Mouse (Mus musculus): ENCODE measurements around the gene Esrrg. TPM values are rescaled to one million over a fixed set of nuclear protein-coding genes. Genes with fewer than 3 reads are reported as not detected.

The Esrrg gene
- polyA plus RNA-seq, 1 experiment from 2014 or later: 34.2 TPM

- Histone ChIP-seq H3K9me3 (replicated peaks; ENCODE audit: control insufficient read depth, low read length) (no peaks in the 10 kb centered on the region), H3K27me3 (ENCODE audit: control insufficient read depth, insufficient read depth, low read length) (no peaks in the 10 kb centered on the region), H3K4me1 (ENCODE audit: control insufficient read depth, insufficient read depth, low read length) (no peaks in the 10 kb centered on the region), H3K36me3 (ENCODE audit: control insufficient read depth, insufficient read depth, low read length) (no peaks in the 10 kb centered on the region), H3K9ac (ENCODE audit: low read depth, low read length) (no peak overlapping the region), H3K4me2 (no peak overlapping the region), H3K4me3 (ENCODE audit: low read depth, low read length) (no peak overlapping the region), H3K27ac (ENCODE audit: low read depth, low read length) (no peak overlapping the region)
- ATAC-seq (replicated peaks; ENCODE audit: insufficient number of reproducible peaks, low FRiP score, low TSS enrichment): no peak
- WGBS (ENCODE audit: insufficient replicate concordance): 74% methylated on average over 6 of the region's 6 CpGs
Observed at GRCm38 (mm10) chr1:188207421-188207820, 598.8 kb downstream of the Esrrg start.

GRCm38 (mm10) chr1:188209025-188209424, 600.4 kb downstream of the Esrrg start:
- WGBS (ENCODE audit: insufficient replicate concordance): 86% methylated on average over 1 of the region's 1 CpGs
- no peak overlapping the region for H3K4me2 ChIP-seq

DNA sequence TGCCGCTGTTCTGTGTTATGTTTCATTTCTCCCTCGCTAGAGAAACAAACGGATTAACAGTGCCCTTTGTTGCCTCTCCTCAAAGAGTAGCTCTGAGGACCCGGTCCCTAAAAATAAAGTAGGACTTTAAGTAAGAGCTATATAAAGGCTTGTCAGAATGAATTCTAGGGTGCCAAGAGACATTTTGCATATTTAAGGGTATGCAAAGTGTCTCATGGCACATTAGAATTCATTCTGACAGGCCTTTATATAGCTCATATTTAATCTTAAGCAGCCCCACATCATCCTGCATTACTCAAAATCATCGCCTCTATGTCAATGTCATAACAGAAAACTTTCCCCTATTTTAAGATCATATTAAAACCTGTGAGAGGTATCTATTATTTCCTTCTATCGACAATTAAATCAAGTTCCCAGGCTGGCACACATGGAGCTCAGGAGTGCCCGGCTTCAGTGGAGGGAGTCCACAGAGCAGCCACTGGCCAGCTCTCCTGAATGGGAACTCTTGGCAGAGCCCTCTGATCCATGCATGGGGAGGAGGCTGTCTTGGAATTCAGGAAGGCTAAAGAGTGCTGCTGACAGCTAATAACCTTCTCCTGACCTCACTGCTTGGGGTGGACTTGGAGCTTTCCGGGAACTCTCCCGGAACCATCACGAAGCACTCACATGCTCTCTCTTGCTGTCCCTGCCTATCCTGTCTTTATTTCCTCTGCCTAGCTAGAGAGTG, 606.5 kb downstream of the Esrrg start:
- no peaks in the 10 kb centered on the region for H3K36me3 ChIP-seq (ENCODE audit: control insufficient read depth, insufficient read depth, low read length)
- no peak for ATAC-seq (replicated peaks; ENCODE audit: insufficient number of reproducible peaks, low FRiP score, low TSS enrichment)

More at GRCm38 (mm10) chr1:188209025-188209424, 600.4 kb downstream of the Esrrg start:
- Histone ChIP-seq H3K9ac (ENCODE audit: low read depth, low read length) (no peak overlapping the region), H3K9me3 (replicated peaks; ENCODE audit: control insufficient read depth, low read length) (no peaks in the 10 kb centered on the region), H3K36me3 (ENCODE audit: control insufficient read depth, insufficient read depth, low read length) (no peaks in the 10 kb centered on the region), H3K27me3 (ENCODE audit: control insufficient read depth, insufficient read depth, low read length) (no peaks in the 10 kb centered on the region), H3K4me1 (ENCODE audit: control insufficient read depth, insufficient read depth, low read length) (no peaks in the 10 kb centered on the region), H3K27ac (ENCODE audit: low read depth, low read length) (no peak overlapping the region), H3K4me3 (ENCODE audit: low read depth, low read length) (no peak overlapping the region)
- ATAC-seq (replicated peaks; ENCODE audit: insufficient number of reproducible peaks, low FRiP score, low TSS enrichment): no peak

DNA sequence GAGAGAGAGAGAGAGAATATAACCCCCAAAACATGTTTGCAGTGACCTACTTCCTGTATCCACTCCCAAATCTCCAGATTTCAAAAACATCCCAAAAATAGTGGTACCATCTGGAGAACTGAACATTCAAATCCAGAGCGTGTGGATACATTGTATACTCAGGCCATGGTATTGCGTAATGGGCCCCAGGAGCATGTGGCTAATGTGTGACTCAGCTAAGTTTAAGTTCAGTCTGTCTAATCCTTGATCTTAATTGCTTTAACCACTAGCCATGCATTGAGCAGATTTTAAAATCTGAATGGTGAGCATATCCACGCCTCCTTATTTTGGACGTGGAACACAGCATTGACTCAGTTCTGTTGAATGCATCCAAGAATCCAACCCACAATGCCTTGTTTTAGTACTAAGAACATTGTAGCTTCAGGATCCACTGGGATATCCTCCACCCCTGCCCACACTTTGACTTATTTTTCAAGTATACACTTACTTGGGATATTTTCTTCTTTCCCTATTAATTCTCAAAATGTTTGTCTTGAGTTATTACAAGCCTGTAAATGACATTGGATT, 612.7 kb downstream of the Esrrg start:
- 75% methylated on average over 4 of the region's 4 CpGs for WGBS (ENCODE audit: insufficient replicate concordance)
- H3K27ac ChIP-seq (ENCODE audit: low read depth, low read length): no peak overlapping the region

More for the DNA sequence above, 606.5 kb downstream of the Esrrg start:
- Histone ChIP-seq H3K9me3 (replicated peaks; ENCODE audit: control insufficient read depth, low read length) (no peaks in the 10 kb centered on the region), H3K9ac (ENCODE audit: low read depth, low read length) (no peak overlapping the region), H3K27ac (ENCODE audit: low read depth, low read length) (no peak overlapping the region; the same call in 1 of the 2 replicates), H3K4me1 (ENCODE audit: control insufficient read depth, insufficient read depth, low read length) (peaks cover 9% of the 10 kb centered on the region; the same call in 1 of the 2 replicates), H3K4me2 (no peak overlapping the region), H3K4me3 (ENCODE audit: low read depth, low read length) (no peak overlapping the region), H3K27me3 (ENCODE audit: control insufficient read depth, insufficient read depth, low read length) (no peaks in the 10 kb centered on the region)
- WGBS (ENCODE audit: insufficient replicate concordance): 47% methylated on average over 10 of the region's 10 CpGs

DNA sequence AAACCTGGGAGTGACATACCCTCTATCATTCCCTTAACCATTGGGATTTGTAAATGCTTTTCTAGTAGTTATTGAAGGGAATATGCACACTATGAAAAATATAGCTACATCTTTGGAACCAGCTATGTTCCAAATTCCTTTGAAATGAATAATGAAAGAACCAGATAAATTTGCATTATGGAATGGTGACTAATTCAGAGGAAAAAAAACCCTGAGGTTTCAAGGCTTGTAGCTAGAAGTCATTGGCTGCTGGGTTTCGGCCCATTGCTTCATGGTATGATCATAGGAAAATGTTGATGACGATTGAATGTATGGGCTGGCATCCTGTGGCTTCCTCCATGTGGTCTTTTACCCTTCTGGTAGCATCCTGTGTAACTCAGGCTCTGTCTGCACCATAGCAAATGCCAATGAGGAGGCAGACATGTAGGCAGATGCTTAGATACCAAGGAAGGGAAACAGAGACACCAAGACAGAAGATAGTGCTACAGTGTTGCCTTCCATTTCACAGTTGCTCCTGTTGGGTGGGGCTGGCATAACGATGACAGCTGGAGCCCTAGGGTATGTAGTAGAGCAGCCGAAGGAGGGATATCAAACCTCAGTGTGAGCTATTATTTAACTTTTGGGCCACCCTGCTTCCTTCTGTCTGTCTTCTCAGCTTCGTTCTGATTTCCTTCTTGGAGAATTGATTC, 624.6 kb downstream of the Esrrg start:
- no peak overlapping the region for H3K4me3 ChIP-seq (ENCODE audit: low read depth, low read length)
- H3K4me1 ChIP-seq (ENCODE audit: control insufficient read depth, insufficient read depth, low read length): 0 out of 2 replicates have a peak, but pooled peaks cover 2% of the 10 kb centered on the region
- ATAC-seq (replicated peaks; ENCODE audit: insufficient number of reproducible peaks, low FRiP score, low TSS enrichment): no peak
- no peak overlapping the region for H3K4me2 ChIP-seq
- no peaks in the 10 kb centered on the region for H3K27me3 ChIP-seq (ENCODE audit: control insufficient read depth, insufficient read depth, low read length)
- no peak overlapping the region for H3K27ac ChIP-seq (ENCODE audit: low read depth, low read length)
- no peak overlapping the region for H3K9ac ChIP-seq (ENCODE audit: low read depth, low read length)
- H3K9me3 ChIP-seq (replicated peaks; ENCODE audit: control insufficient read depth, low read length): no peaks in the 10 kb centered on the region
- 79% methylated on average over 5 of the region's 5 CpGs for WGBS (ENCODE audit: insufficient replicate concordance)
- H3K36me3 ChIP-seq (ENCODE audit: control insufficient read depth, insufficient read depth, low read length): no peaks in the 10 kb centered on the region

More for the DNA sequence above, 612.7 kb downstream of the Esrrg start:
- Histone ChIP-seq H3K4me1 (ENCODE audit: control insufficient read depth, insufficient read depth, low read length) (no peaks in the 10 kb centered on the region), H3K9ac (ENCODE audit: low read depth, low read length) (no peak overlapping the region), H3K4me3 (ENCODE audit: low read depth, low read length) (no peak overlapping the region), H3K36me3 (ENCODE audit: control insufficient read depth, insufficient read depth, low read length) (no peaks in the 10 kb centered on the region), H3K27me3 (ENCODE audit: control insufficient read depth, insufficient read depth, low read length) (no peaks in the 10 kb centered on the region), H3K9me3 (replicated peaks; ENCODE audit: control insufficient read depth, low read length) (no peaks in the 10 kb centered on the region), H3K4me2 (no peak overlapping the region)
- no peak for ATAC-seq (replicated peaks; ENCODE audit: insufficient number of reproducible peaks, low FRiP score, low TSS enrichment)

DNA sequence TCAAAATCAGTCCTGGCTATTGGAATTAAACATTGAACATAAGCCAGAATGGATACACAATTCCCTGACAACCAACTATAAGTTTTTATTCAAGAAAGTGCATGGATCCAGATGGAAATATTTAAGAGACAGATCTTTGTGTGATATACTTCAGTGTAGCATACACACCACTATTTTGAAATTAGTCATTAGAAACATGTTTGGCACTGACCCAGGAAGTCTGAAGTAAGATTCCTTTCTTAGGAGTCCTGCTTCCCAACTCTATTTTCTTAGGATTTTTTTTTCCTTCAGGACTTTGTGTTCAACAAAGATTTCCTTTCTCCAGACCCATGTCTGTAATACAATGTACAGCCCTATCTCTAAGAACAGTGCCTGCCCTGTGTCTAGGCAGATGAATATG, 630.0 kb downstream of the Esrrg start:
- ATAC-seq (replicated peaks; ENCODE audit: insufficient number of reproducible peaks, low FRiP score, low TSS enrichment): no peak
- Histone ChIP-seq H3K9ac (ENCODE audit: low read depth, low read length) (no peak overlapping the region), H3K27ac (ENCODE audit: low read depth, low read length) (no peak overlapping the region), H3K4me3 (ENCODE audit: low read depth, low read length) (no peak overlapping the region), H3K4me2 (no peak overlapping the region), H3K9me3 (replicated peaks; ENCODE audit: control insufficient read depth, low read length) (no peaks in the 10 kb centered on the region), H3K27me3 (ENCODE audit: control insufficient read depth, insufficient read depth, low read length) (no peaks in the 10 kb centered on the region), H3K36me3 (ENCODE audit: control insufficient read depth, insufficient read depth, low read length) (no peaks in the 10 kb centered on the region), H3K4me1 (ENCODE audit: control insufficient read depth, insufficient read depth, low read length) (0 out of 2 replicates have a peak, but pooled peaks cover 2% of the 10 kb centered on the region)

DNA sequence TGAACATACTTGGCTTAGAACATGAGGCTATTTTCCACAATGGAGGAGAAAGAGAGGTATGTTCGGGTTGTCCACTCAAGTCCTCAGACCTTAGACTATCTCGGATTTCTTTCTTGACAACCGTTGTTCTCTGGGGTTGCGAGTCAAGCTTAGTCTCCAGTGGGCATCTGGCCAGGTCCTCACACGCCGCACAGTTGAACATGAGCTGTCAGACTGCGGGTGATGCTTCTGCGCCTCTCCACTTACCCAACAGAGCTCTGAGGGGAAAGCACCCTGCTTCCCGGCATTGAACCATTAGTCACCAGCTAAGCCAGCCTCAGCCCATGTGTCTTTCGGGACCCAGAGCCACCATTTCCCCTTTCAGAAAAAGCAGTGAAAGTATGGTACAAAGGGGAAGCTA, 633.2 kb downstream of the Esrrg start:
- Histone ChIP-seq H3K4me2 (no peak overlapping the region), H3K27me3 (ENCODE audit: control insufficient read depth, insufficient read depth, low read length) (no peaks in the 10 kb centered on the region), H3K9ac (ENCODE audit: low read depth, low read length) (no peak overlapping the region), H3K4me3 (ENCODE audit: low read depth, low read length) (no peak overlapping the region), H3K9me3 (replicated peaks; ENCODE audit: control insufficient read depth, low read length) (no peaks in the 10 kb centered on the region), H3K27ac (ENCODE audit: low read depth, low read length) (no peak overlapping the region), H3K36me3 (ENCODE audit: control insufficient read depth, insufficient read depth, low read length) (no peaks in the 10 kb centered on the region), H3K4me1 (ENCODE audit: control insufficient read depth, insufficient read depth, low read length) (0 out of 2 replicates have a peak, but pooled peaks cover 2% of the 10 kb centered on the region)
- ATAC-seq (replicated peaks; ENCODE audit: insufficient number of reproducible peaks, low FRiP score, low TSS enrichment): no peak
- WGBS (ENCODE audit: insufficient replicate concordance): 83% methylated on average over 10 of the region's 10 CpGs

DNA sequence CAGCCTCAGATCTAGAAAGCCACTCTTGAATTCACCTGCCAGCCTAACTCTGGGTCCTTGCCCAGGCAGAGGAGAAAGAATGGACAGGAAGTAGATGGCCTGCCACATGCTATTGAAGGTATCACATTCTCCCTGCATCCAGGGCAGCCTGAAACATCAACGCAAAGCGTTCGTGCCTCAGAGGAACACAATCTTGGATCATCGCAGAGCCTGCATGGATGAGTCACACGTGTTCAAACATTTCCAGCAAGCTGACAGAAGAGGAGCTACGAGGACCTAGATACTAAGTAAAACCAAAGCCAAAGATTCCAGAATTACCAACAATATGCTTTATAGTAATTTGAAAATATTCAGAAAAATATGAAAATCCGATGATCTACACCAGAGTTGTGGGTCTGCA, 648.9 kb downstream of the Esrrg start:
- no peak overlapping the region for H3K4me3 ChIP-seq (ENCODE audit: low read depth, low read length)
- no peak overlapping the region for H3K9ac ChIP-seq (ENCODE audit: low read depth, low read length)
- no peaks in the 10 kb centered on the region for H3K9me3 ChIP-seq (replicated peaks; ENCODE audit: control insufficient read depth, low read length)
- H3K27me3 ChIP-seq (ENCODE audit: control insufficient read depth, insufficient read depth, low read length): no peaks in the 10 kb centered on the region
- no peaks in the 10 kb centered on the region for H3K36me3 ChIP-seq (ENCODE audit: control insufficient read depth, insufficient read depth, low read length)
- 85% methylated on average over 7 of the region's 7 CpGs for WGBS (ENCODE audit: insufficient replicate concordance)
- H3K4me1 ChIP-seq (ENCODE audit: control insufficient read depth, insufficient read depth, low read length): no peaks in the 10 kb centered on the region
- no peak for ATAC-seq (replicated peaks; ENCODE audit: insufficient number of reproducible peaks, low FRiP score, low TSS enrichment)
- H3K4me2 ChIP-seq: no peak overlapping the region
- no peak overlapping the region for H3K27ac ChIP-seq (ENCODE audit: low read depth, low read length)

All from heart, embryonic 11.5 days (tissue).